Comparison of ENCODE assay signal across 20 mouse cellular contexts in the genomic region with DNA sequence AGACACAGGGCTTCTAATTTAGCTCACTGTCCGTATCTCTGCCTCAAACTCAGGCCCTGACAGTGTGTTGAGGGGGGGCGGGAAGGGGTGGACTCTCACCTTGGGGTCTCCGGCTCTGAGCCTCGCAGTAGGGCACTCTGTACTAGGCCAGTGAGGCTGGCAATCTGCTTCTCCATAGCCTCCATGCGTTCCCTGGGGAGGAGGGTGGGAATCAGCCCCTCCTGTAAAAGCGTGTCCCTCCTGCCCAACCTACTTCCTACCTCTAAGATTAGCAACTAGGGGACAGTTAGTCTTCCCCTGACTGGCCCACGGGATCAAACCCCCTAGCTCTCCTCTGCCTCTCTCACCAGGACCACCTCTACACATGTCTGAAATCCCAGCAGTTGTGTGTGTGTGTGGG. TPM values are rescaled to one million over a fixed set of nuclear protein-coding genes. Genes with fewer than 3 reads are reported as not detected.
"Had no signal": no experiment of that assay in that cellular context is flagged by ENCODE, and none has a peak within 500 bp of the region (broad histone marks: within the 10 kb centered on the region; RNA-seq: fewer than 3 reads in every experiment).

No protein-coding gene starts in this region.

- H3K9ac ChIP-seq: limb, embryonic 15.5 days; liver, embryonic 12.5 days; lung, embryonic 14.5 days; neural tube, embryonic 13.5 days had no signal

- DNase-seq: kidney, adult 9 months; kidney, postnatal 10 days; kidney, postnatal 4 days; lung, postnatal 10 days; lung, postnatal 4 days; right cerebral cortex, postnatal 4 days; thymus, adult 18-20 months; thymus, postnatal 14 days had no signal

- H3K9me3 ChIP-seq: limb, embryonic 15.5 days; liver, embryonic 12.5 days; midbrain, embryonic 10.5 days; neural tube, embryonic 13.5 days had no signal

- H3K36me3 ChIP-seq: limb, embryonic 15.5 days; liver, embryonic 12.5 days had no signal

- ATAC-seq: midbrain, embryonic 16.5 days had no signal

- H3K27ac ChIP-seq: limb, embryonic 15.5 days; liver, embryonic 12.5 days; neural tube, embryonic 13.5 days had no signal

RNA-seq across cellular contexts. Expression of gene 4933428G20Rik, which starts 33.5 kb away (rescaled TPM):
- total RNA-seq: layer of hippocampus, postnatal 14 days; left cerebral cortex, adult 8-10 months; megakaryocyte, adult 5-6 weeks had no signal
- polyA plus RNA-seq: limb, embryonic 11.5 days; urinary bladder, adult 2 months had no signal

RNA-seq across cellular contexts. Expression of gene Srcin1, which starts 42.3 kb away (rescaled TPM):
- total RNA-seq: megakaryocyte, adult 5-6 weeks had no signal
- polyA plus RNA-seq: liver, embryonic 16.5 days had no signal
